Mouse (Mus musculus) CD4-positive, CD25-positive, alpha-beta regulatory T cell, adult 4 months (primary cell): ENCODE results near the gene Tmigd3. TPM values are rescaled to one million over a fixed set of nuclear protein-coding genes. Genes with fewer than 3 reads are reported as not detected.

Source experiments
- ATAC-seq: one replicate; pipeline ENCODE4 v1.8.0; 2017
- polyA plus RNA-seq, 2 experiments: library from polyadenylated mRNA; unstranded; fragments of 100-300 nt; shearing (Covaris generic); gene quantifications; one replicate each; pipeline ENCODE4 v1.2.1; 2017

Tmigd3 gene
- polyA plus RNA-seq: not detected

GRCm38 (mm10) chr3:105870558-105870957 lies at the start of gene Tmigd3, which contains the start of gene Adora3:
Tmigd3 (plus strand) TSS chr3:105870903.
Adora3 (plus strand) TSS chr3:105870858.
- no peak for ATAC-seq

DNA sequence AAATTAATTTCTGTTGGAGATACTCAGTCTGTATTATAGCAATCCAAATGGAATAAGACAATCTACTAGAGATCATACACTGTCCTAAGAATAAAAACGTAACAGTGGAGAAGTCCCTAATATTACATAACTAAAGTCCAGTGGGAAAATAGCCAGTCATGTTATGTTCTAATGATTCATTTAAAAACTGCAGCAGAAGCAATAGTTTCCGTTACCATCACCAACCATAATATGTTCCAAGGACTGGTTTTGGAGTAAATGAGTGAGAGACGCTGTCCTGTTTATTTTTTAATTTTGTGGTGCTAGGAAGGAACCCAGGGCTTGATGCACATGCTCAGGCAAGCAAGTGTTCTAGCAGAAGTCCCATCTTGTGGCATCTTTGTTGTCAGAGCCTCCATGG lies 49.2 kb upstream of the Tmigd3 start:
- ATAC-seq: no peak

DNA sequence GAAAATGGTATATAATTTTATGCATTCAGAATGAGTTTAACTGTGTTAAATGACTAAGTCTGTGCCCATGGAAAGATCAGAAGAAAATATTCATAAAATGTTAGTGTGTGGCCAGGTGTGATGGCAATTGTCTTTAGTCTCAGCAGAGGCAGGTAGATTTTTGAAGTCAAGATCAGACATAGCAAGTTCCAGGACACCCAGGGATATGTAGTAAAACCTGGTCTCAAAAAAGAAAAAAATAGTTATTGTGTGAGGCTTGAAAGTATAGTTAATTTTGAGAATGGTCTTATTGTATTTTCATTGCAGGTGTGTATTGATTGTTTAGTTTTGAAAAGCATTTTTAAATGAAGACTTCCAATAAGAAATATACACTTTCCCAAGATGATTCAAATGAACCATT lies 47.1 kb upstream of the Tmigd3 start:
- ATAC-seq: no peak

DNA sequence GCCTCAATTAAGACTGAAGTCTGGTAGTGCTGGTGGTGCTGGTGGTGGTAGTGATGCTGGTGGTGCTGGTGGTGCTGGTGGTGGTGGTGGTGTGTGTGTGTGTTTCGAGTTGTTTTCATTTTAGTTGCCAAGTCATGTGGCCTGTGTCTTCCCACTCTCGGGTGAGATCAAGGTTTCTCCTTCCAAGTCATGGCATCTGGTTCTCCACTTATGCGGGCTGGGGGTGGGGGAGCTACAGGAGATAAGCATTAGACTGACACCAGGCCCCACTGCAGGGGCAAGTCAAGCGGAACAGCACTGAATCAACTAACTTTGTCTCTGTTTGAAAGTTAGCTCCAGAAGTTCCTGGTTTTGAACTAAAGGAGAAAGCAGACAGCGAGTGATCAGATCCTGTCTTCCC lies 46.6 kb upstream of the Tmigd3 start:
- ATAC-seq: no peak

DNA sequence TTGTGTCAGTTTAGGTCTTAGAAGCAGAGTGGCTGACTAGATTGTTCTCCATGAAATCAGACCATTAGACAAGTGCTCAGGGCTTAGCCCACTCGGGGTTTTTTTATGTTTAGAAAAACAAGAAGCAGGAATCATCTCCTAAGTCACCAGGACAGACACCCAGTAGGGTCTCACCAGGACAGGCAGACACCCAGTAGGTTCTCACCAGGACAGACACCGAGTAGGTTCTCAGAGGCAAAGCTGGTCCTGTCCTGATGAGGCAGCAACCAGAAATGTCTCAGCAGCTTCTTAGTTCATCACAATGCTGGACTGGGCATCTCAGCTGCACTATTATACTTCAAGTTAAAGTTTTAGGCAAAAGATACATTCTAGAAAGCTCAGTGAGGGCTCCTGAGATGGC lies 46.0 kb upstream of the Tmigd3 start:
- ATAC-seq: no peak

GRCm38 (mm10) chr3:105825501-105826161 lies 45.1 kb upstream of the Tmigd3 start:
- peak; percentile 93 for ATAC-seq

- no peak for ATAC-seq
Observed at GRCm38 (mm10) chr3:105831584-105831983, 39.1 kb upstream of the Tmigd3 start.

- no peak for ATAC-seq
Observed at GRCm38 (mm10) chr3:105835875-105836274, 34.8 kb upstream of the Tmigd3 start.

DNA sequence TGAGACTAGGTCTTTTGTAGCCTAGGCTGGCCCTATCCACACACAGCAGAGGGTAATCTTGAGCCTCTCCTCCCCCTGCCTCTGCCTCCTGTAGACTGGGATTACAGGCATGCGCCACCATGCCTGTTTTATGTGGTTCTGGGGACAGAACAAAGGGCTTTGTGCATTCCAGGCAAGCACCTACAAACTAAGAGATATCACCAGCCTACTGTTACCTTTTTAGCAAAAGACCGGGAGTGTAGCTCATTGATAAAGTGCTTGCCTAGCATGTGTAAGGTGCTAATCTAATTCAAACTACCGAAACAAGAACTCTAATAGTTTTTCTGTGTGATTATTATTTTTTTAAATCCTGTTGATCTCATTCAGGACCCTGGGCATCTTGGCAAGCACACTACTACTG lies 33.8 kb upstream of the Tmigd3 start:
- ATAC-seq: no peak

DNA sequence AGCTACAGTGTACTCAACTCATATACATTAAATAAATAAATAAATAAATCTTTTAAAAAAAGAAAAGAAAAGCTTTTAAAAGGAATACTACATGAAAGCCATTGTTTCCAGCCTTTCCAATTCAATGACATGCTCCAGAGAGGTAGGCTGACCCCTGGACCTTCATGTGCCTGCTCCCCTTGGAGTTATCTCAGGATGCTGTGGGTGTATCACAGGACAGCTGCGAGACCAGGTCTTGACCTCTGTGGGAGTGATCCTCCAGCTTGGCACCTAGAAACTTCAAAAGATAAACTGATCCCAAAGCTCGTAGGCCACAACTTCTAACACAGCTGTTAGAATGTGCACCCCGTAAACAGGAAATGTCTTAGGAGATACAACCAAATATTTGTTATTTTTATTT lies 32.0 kb upstream of the Tmigd3 start:
- no peak for ATAC-seq

DNA sequence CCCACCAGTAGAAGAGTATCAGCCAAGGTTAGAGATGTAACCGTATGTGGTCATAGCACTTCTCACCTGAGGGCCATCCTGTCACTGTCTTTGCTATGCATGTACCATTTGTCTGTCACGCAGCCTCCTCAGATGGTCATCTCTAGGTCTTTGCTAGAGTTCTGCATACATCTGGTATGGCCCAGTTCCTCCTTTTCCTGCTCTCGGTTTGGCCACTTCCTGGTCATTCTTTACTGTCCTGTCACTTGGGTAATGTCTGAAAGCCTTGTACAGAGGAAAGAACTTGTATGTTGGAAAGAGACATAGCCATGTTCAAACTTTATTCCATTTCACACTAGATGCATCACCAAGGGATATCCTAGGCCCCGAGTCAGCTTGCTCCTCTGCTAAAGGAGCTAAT lies 30.9 kb upstream of the Tmigd3 start:
- ATAC-seq: no peak

- ATAC-seq: no peak
Observed at GRCm38 (mm10) chr3:105846294-105847069, 24.2 kb upstream of the Tmigd3 start.

- no peak for ATAC-seq
Observed at GRCm38 (mm10) chr3:105853781-105854180, 16.9 kb upstream of the Tmigd3 start.

GRCm38 (mm10) chr3:105854786-105855185 lies 15.9 kb upstream of the Tmigd3 start:
- no peak for ATAC-seq

GRCm38 (mm10) chr3:105857513-105857912 lies 13.2 kb upstream of the Tmigd3 start:
- no peak for ATAC-seq

GRCm38 (mm10) chr3:105861747-105862366 lies 8.8 kb upstream of the Tmigd3 start:
- ATAC-seq: no peak

DNA sequence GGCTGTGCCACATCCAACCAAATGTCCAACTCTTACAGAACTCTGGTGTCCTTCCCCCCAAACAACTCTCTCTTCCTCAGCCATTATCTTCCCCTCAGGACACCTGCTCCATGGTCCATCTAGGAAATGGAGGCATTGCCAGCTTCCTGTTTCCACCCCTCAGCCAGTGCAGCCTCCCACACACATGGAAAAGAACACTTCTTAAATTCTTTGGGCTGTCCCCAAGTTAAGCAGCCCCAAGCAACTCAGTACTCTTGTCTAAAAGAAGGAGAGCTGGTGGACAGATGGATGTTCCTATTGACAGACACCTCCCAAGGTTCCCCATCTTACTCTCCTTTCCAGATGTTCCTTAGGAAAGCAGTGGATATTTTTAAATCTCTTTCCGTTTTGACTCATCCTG lies 6.6 kb upstream of the Tmigd3 start:
- ATAC-seq: no peak

DNA sequence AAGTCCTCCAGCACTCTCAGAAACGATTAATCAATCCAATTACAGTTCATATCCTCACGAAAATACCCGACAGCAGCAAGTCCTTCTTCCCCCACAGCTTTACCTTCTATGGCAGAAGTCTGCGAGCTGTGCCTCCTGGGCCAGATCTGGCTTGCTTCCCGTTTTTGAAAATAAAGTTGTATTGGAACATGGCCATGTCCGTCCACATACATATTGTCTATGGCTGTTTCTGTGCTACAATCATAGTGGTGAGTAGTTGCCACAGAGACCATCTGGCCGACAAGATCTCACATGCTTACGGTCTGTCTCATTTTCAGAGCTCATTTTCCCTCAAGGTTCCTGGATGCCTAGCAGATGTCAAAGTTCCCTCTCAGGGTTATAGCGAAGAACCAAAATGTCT lies 5.6 kb upstream of the Tmigd3 start:
- ATAC-seq: no peak

DNA sequence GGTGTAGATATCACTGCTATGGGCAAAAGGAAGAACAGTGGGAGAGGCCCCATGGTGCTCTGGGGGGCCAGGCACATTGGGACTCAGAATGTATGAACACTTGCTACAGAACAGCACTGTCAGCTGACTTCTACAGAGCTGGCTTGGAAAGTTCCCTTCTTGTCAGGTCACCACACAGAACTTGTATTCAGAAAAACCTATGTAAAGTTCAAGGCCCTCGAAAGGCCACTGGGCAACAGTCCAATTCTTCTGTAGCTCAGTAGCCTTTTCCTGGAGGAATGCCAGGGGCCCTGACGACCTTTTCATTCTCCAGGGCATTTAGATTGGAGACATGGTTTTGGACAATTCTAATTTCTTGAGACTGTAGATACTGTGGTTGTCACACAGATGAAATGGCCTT lies 2.6 kb upstream of the Tmigd3 start:
- ATAC-seq: no peak

DNA sequence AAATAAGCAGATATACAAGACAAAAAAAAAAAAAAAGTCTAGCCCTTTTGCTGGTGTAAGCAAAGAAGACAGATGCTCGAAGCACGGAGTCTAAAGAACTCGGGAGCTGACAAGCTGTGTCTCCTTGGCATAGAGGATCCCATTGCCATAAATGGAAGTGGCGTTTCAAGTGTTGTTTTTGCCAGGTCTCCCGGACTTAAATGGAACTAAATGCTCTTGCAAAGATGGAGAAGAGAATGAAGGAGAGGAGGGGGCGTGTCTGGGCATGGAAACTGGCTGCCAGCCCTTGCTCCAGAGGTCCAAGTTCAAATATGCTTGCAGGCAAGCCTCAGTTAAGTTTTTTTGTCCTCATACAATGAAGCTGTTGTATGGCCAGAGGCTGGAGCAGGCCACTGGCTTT lies 1.3 kb downstream of the Tmigd3 start:
- ATAC-seq: no peak

DNA sequence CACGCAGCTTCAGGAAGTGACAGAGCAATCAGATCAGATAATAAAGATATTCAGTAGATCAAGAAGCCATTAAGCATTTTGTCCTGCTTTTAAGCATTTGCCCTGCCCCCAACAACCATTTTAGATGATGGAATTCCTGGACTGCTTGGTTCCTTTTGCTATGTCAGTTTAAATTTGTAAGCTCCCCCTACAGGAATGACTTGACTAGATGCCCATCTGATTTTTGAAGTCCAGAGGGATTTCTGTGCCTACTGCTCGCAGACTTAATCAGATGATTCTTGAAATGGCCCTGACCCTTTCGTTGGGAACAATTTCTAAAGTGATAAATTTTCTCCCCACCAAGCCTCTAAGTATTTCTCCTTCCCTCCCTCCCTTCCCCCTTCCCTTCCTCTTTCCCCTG lies 1.9 kb downstream of the Tmigd3 start:
- no peak for ATAC-seq

- ATAC-seq: no peak
Observed at GRCm38 (mm10) chr3:105873451-105874445, 3.0 kb downstream of the Tmigd3 start.

- no peak for ATAC-seq
Observed at GRCm38 (mm10) chr3:105876022-105876421, 5.3 kb downstream of the Tmigd3 start.
